Mouse (Mus musculus) kidney, postnatal 36 days (tissue): ENCODE measurements around the gene Fgf14.
"Not testable (repeated sequence)": the region's sequence is repeated elsewhere in the genome, so short reads cannot be mapped to it uniquely, and the experiment has no call there.

Experiments
- DNase-seq, 2 experiments: peaks; one replicate each; pipeline ENCODE4 v3.0.0; 2021 to 2022; ENCODE audit warnings: mixed read lengths in 2 of 2

Fgf14 gene

GRCm38 (mm10) chr14:124191913-124192814, 484.8 kb downstream of the Fgf14 start:
- DNase-seq = peak in 1 of 2 experiments; percentile 20

GRCm38 (mm10) chr14:124180265-124180664, 496.7 kb downstream of the Fgf14 start:
- no peak for DNase-seq

GRCm38 (mm10) chr14:124174111-124174510, 502.8 kb downstream of the Fgf14 start:
- DNase-seq = no peak

DNA sequence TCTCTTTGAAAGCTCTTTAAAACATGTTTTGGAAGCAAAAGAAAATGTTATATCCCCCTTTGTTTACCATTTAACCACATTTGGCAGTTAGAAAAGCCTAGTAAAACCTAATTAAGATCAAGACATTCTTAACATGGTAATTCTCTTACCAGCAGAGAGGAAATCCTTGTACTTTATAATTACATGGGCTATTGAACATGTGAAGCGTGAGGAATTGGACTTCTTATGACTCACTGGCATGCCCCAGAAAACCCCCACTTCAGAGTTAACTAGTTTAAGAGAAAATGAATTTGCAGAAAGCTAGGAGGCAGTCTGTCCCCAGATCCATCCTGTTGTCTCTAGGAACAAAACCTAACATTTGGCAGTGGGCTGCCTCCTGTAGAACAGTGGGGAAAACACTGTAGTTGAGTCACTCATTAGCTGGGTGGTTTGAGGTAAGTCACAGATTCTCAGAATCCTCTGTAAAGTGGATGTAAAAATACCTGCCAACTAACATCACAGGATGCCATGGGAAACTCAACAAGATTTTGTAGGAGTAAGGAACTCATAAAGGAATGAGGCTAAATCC, 513.2 kb downstream of the Fgf14 start:
- DNase-seq = no peak

GRCm38 (mm10) chr14:124147378-124147777, 529.5 kb downstream of the Fgf14 start:
- DNase-seq = no peak

- no peak for DNase-seq
These were observed 569.6 kb downstream of the Fgf14 start for GRCm38 (mm10) chr14:124107205-124107873.

DNA sequence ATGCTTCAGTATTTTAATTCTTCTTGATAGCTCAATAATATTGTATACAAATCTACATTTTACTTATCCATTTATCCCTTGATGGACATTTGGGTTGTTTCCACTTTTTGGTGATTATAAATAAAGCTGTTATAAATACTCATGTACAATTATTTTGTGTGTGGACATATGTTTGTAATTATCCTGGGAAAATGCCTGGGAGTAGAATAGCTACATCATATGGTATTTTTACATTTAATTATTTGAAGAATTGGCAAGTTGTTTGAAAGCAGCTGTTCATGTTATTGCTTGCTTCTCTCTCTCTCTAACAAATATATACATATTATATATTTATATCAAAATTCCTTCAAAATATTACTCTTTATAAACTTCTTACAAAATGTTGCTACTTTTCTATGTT, 593.8 kb downstream of the Fgf14 start:
- DNase-seq = no peak

- DNase-seq = no peak
These were observed 632.9 kb downstream of the Fgf14 start for GRCm38 (mm10) chr14:124044016-124044415.

DNA sequence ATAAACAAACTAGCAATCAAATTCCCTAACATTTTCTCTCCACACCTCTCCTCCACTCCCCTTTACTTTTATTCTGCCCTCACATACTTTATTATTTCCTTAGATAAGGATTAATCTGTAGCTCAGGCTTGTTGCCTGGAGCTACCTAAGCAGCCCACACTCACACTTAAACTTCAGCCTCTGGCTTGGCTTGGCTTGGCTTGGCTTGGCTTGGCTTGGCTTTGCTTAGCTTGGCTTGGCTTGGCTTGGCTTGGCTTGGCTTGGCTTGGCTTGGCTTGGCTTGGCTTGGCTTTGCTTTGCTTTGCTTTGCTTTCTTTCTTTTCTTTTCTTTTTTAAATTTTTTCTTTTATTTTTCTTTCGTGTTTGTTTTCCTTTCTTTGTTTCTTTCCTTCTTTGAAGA, 636.3 kb downstream of the Fgf14 start:
- no peak for DNase-seq

DNA sequence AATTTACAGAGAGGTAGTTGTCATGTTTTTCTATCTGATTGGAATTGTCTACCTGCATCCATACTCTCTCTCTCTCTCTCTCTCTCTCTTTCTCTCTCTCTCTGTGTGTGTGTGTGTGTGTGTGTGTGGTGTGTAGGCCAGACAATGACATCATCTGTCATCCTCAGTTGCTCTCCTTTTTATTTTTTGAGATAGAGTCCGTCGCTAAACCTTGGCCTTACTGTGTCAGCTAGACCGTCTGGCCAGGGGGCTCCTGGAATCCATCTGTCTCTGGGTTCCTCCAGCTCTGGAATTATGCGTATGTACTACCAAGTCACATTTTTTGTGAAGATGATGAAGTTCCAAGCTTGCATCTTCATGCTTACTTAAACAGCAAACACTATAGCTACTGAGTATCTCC, 639.5 kb downstream of the Fgf14 start:
- no peak for DNase-seq

- no peak for DNase-seq
These were observed 640.2 kb downstream of the Fgf14 start for GRCm38 (mm10) chr14:124036575-124037205.

DNA sequence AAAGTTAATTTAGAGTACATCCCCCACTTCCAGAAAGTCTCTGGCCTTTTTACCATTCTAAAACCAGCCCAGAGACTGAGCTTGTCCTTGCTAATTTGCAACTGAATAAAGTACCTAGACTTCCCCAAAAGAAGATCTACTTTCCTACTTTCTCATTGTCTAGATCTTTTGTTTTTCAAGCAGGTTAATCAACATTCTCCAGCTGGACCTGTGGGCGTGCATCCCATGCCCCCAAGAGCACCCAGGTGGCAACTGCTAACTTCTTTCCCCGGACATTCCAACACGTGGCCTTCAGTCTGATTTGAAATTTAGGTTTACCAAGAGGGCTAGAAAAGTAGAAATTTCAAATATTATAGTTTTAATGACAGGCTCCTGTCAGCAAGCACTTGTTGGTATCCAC, 643.6 kb downstream of the Fgf14 start:
- DNase-seq = not testable (repeated sequence)

GRCm38 (mm10) chr14:124027886-124028670, 648.8 kb downstream of the Fgf14 start:
- no peak for DNase-seq

GRCm38 (mm10) chr14:123990591-123991195, 686.2 kb downstream of the Fgf14 start:
- DNase-seq = no peak

- no peak for DNase-seq
These were observed 708.9 kb downstream of the Fgf14 start for GRCm38 (mm10) chr14:123967996-123968395.

- no peak for DNase-seq
These were observed 710.4 kb downstream of the Fgf14 start for GRCm38 (mm10) chr14:123966531-123966930.
